In genomic region chr10:20066069-20066665, GRCm38 (mm10) we compare ENCODE assay signal across 22 mouse cellular contexts.
DNase-seq lines count a peak whose midpoint lies in the region; ATAC-seq and TF ChIP-seq lines count a peak whose summit lies in the region.
"Had no signal": no experiment of that assay in that cellular context is flagged by ENCODE, and none has a peak within 500 bp of the region (broad histone marks: within the 10 kb centered on the region; RNA-seq: fewer than 3 reads in every experiment).

No protein-coding gene starts in this region.

- 0 out of 2 replicates have a peak overlapping the region, but pooled peaks have one; percentile 20 for H3K27ac ChIP-seq in gastrocnemius, adult 2 months
- no peak overlapping the region for H3K27ac ChIP-seq in kidney, embryonic 15.5 days
- H3K27ac ChIP-seq: forebrain, embryonic 10.5 days; forebrain, embryonic 13.5 days; hindbrain, embryonic 12.5 days; hindbrain, embryonic 15.5 days had no signal

- no peak for ATAC-seq in kidney, embryonic 15.5 days (replicated peaks; ENCODE audit: low FRiP score)
- ATAC-seq: forebrain, embryonic 13.5 days; forebrain, embryonic 16.5 days; intestine, postnatal 0 days; Patski had no signal

- no peaks in the 10 kb centered on the region for H3K27me3 ChIP-seq in kidney, embryonic 15.5 days
- H3K27me3 ChIP-seq: forebrain, embryonic 13.5 days; hindbrain, embryonic 12.5 days; hindbrain, embryonic 15.5 days; Patski had no signal

- intact Hi-C loops in gastrocnemius, adult 2 months (cut with DNase I), result no loop called here

- no peak for TF ChIP-seq CTCF in gastrocnemius, adult 2 months (IDR thresholded peaks at IDR 0.05)

- H3K36me3 ChIP-seq in kidney, embryonic 15.5 days, result 0 out of 2 replicates have a peak, but pooled peaks cover 4% of the 10 kb centered on the region
- H3K36me3 ChIP-seq: forebrain, embryonic 10.5 days; hindbrain, embryonic 12.5 days; hindbrain, embryonic 15.5 days had no signal

- no peak overlapping the region for H3K9ac ChIP-seq in kidney, embryonic 15.5 days
- H3K9ac ChIP-seq: forebrain, embryonic 13.5 days; hindbrain, embryonic 12.5 days; hindbrain, embryonic 15.5 days had no signal

- H3K4me2 ChIP-seq in kidney, embryonic 15.5 days, result no peak overlapping the region
- H3K4me2 ChIP-seq: forebrain, embryonic 13.5 days; hindbrain, embryonic 12.5 days; hindbrain, embryonic 15.5 days had no signal

- no peak overlapping the region for H3K4me3 ChIP-seq in gastrocnemius, adult 2 months
- H3K4me3 ChIP-seq in kidney, embryonic 15.5 days (replicated peaks), result no peak overlapping the region
- H3K4me3 ChIP-seq: forebrain, embryonic 10.5 days; forebrain, embryonic 13.5 days; hindbrain, embryonic 12.5 days; hindbrain, embryonic 15.5 days had no signal

- 80% methylated on average over 1 of the region's 1 CpGs for WGBS in kidney, embryonic 15.5 days

- H3K4me1 ChIP-seq in kidney, embryonic 15.5 days, result no peaks in the 10 kb centered on the region
- H3K4me1 ChIP-seq: forebrain, embryonic 10.5 days; forebrain, embryonic 13.5 days; hindbrain, embryonic 12.5 days; hindbrain, embryonic 15.5 days had no signal

- H3K9me3 ChIP-seq in kidney, embryonic 15.5 days (replicated peaks), result no peaks in the 10 kb centered on the region
- H3K9me3 ChIP-seq: forebrain, embryonic 10.5 days; forebrain, embryonic 13.5 days; hindbrain, embryonic 12.5 days; hindbrain, embryonic 15.5 days had no signal

- DNase-seq in gastrocnemius, adult 2 months, result no peak
- no peak for DNase-seq in gastrocnemius, adult 18-20 months (ENCODE audit: low spot score)
- peak; percentile 54 for DNase-seq in kidney, adult 9 months
- DNase-seq in 3T3-L1 (ENCODE audit: low read depth, low spot score) (peak; percentile 8), NIH3T3 (ENCODE audit: low read depth) (peak; percentile 33)
- DNase-seq in layer of hippocampus, postnatal 14 days (ENCODE audit: low spot score in 2 of 2), result no peak
- DNase-seq in cerebellum, postnatal 10 days, result no peak
- DNase-seq: adrenal gland, adult 2 months; adrenal gland, postnatal 14 days; cerebellum, adult 11-12 months; cerebellum, adult 8-10 months; cerebellum, postnatal 14 days; gastrocnemius, postnatal 14 days; heart, adult 18-20 months had no signal

Comparison
In these comparisons a context has a peak if more than half of its experiments do, and no peak if none do; other contexts are left out.
1. DNase-seq: peak in kidney, adult 9 months (single experiment), 3T3-L1 (single experiment) and NIH3T3 (single experiment); none in gastrocnemius, adult 2 months (single experiment), gastrocnemius, adult 18-20 months (single experiment), layer of hippocampus, postnatal 14 days (0 of 2) and cerebellum, postnatal 10 days (0 of 2).